Mouse (Mus musculus): ENCODE data around the gene Schip1. TPM values are rescaled to one million over a fixed set of nuclear protein-coding genes. Genes with fewer than 3 reads are reported as not detected.
A peak's percentile ranks its signal among the peaks of the same experiment; 100 is the strongest.

The Schip1 gene
- polyA plus RNA-seq, 1 experiment from 2014 or later = 71.8 TPM

DNA sequence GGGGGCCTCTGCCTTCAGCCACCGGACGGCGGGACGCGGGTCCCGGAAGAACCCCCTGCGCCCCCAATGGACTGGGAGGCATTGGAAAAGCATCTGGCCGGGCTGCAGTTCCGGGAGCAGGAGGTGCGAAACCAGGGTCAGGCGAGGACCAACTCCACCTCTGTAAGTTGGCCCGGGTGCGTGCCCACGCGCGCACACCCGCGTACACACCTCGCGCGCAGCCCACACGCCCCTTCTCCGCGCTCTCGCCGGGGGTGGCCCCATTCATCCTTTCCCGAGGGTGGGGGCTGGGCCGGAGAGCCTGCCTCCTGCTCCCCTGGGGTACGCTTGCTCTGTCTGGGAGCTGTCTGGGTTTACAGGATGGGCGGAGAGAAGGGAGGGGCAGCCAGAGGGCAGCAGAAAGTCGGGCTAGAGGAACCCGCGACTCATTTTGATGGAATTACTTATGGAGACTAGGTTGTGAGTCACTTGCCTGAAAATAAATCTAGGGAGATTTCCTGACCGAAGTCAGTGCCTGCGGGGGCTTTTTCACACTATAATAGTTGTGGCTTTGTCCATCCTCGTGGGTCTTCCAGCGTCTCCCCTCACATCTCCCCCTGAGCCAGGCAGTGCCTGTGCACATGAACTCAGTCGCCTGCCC is 430.6 kb downstream of the Schip1 start:
- ATAC-seq (replicated peaks; ENCODE audit: low FRiP score, low read depth) = peak; percentile 18
- Histone ChIP-seq H3K27me3 (ENCODE audit: insufficient read depth, low read length) (no peaks in the 10 kb centered on the region), H3K4me2 (ENCODE audit: low read length) (peak overlapping the region; percentile 99), H3K9ac (ENCODE audit: low read depth, low read length) (peak overlapping the region; percentile 83), H3K4me1 (replicated peaks; ENCODE audit: insufficient read depth, low read length) (peaks cover 7% of the 10 kb centered on the region), H3K27ac (peak overlapping the region; percentile 97), H3K4me3 (replicated peaks; ENCODE audit: low read depth, low read length) (peak overlapping the region; percentile 84), H3K36me3 (ENCODE audit: insufficient read depth, low read length) (no peaks in the 10 kb centered on the region), H3K9me3 (replicated peaks; ENCODE audit: low read length) (no peaks in the 10 kb centered on the region)
- peak; percentile 71 for DNase-seq (ENCODE audit: low spot score)
- whole genome bisulfite sequencing = under 1% methylated on average over 38 of the region's 38 CpGs
- TF ChIP-seq CTCF (IDR thresholded peaks at IDR 0.05; ENCODE audit: low read depth) = peak; percentile 25

DNA sequence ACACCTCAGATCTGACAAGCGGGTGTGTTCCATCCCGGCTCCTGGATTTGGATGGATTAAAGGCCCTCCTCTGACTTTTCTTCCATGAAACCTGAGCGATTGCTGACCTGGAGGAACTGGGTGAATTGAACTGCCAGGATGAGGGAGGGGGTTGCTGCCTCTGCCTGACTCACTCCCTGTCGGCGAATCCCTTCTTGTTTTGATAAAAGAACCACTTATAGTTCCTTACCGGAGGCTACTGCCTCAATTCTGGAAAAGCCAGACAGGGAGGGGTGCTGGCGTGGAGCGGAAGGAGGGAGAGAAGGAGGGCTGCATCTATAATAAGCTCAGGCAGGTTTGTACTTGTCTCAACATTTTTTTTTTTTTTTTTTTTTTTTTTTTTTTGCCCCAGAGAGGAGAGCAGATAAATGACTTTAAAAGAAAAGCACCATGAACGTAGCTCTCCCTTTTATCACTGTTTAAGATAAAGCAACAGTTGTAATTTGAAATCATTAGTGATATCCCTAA is 431.2 kb downstream of the Schip1 start:
- Histone ChIP-seq H3K36me3 (ENCODE audit: insufficient read depth, low read length) (no peaks in the 10 kb centered on the region), H3K27ac (peak overlapping the region; percentile 97; the same call in 1 of the 2 replicates), H3K4me2 (ENCODE audit: low read length) (peak overlapping the region; percentile 99), H3K9ac (ENCODE audit: low read depth, low read length) (peak overlapping the region; percentile 83; the same call in 1 of the 2 replicates), H3K9me3 (replicated peaks; ENCODE audit: low read length) (no peaks in the 10 kb centered on the region), H3K4me3 (replicated peaks; ENCODE audit: low read depth, low read length) (peak overlapping the region; percentile 84), H3K4me1 (replicated peaks; ENCODE audit: insufficient read depth, low read length) (peaks cover 7% of the 10 kb centered on the region), H3K27me3 (ENCODE audit: insufficient read depth, low read length) (no peaks in the 10 kb centered on the region)
- 3% methylated on average over 9 of the region's 9 CpGs for WGBS
- DNase-seq (ENCODE audit: low spot score) = peak; percentile 58
- TF ChIP-seq CTCF (IDR thresholded peaks at IDR 0.05; ENCODE audit: low read depth) = no peak; the same call in 1 of the 2 replicates
- ATAC-seq (replicated peaks; ENCODE audit: low FRiP score, low read depth) = no peak

DNA sequence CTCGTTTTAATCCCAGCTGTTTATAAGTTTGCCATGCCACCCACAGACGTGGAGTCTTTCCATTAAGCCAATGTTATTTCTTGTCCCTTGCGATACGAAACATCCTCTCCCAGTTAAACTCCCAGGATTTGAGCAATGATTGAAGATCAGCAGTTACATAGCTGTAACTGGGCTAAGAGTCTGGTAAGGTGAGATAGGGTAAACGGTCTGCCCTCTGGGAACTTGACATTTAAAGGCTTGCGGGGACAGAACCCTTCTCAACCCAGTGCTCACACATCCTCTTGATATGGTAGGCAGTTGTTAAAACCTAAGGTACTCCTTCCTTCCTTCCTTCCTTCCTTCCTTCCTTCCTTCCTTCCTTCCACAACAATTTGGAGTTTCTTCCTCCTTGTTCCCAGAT is 431.9 kb downstream of the Schip1 start:
- H3K4me3 ChIP-seq (replicated peaks; ENCODE audit: low read depth, low read length) = no peak overlapping the region
- no peak for ATAC-seq (replicated peaks; ENCODE audit: low FRiP score, low read depth)
- H3K27ac ChIP-seq = no peak overlapping the region
- DNase-seq (ENCODE audit: low spot score) = no peak
- TF ChIP-seq CTCF (IDR thresholded peaks at IDR 0.05; ENCODE audit: low read depth) = no peak
- no peaks in the 10 kb centered on the region for H3K36me3 ChIP-seq (ENCODE audit: insufficient read depth, low read length)
- no peaks in the 10 kb centered on the region for H3K27me3 ChIP-seq (ENCODE audit: insufficient read depth, low read length)
- WGBS = 40% methylated on average over 6 of the region's 6 CpGs
- H3K9me3 ChIP-seq (replicated peaks; ENCODE audit: low read length) = no peaks in the 10 kb centered on the region
- H3K4me1 ChIP-seq (replicated peaks; ENCODE audit: insufficient read depth, low read length) = peaks cover 7% of the 10 kb centered on the region
- peak overlapping the region; percentile 99 for H3K4me2 ChIP-seq (ENCODE audit: low read length)
- H3K9ac ChIP-seq (ENCODE audit: low read depth, low read length) = no peak overlapping the region

DNA sequence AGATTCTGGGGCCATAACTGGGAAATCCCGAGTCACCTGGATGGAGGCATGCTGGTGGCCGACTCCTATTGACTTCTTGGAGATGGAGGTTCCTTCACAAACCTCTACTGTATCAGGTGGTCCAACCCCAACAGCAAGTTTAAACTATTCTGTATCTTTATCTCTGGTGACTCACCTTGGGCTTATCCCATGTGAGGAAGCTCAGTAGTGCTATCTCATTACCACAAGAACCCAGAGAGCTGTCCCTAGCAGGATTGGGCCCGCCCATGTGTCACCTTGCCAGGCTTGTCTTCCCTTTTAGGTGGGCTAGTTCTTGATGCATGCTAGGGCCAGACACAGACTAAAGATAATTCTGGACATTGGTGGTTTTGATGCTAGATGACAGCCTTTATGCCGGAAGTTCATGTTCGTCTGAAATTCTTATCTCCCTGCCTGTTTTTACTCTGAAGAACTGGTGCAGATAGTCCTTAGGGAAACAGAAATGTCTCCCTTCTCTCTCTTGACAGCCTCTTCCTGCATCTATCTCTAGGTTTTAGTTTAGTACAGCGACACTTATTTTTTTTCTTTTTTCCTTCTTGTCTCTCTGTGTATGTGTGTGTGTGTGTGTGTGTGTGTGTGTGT is 435.0 kb downstream of the Schip1 start:
- H3K27me3 ChIP-seq (ENCODE audit: insufficient read depth, low read length) = no peaks in the 10 kb centered on the region
- H3K4me1 ChIP-seq (replicated peaks; ENCODE audit: insufficient read depth, low read length) = no peaks in the 10 kb centered on the region; the same call in 1 of the 2 replicates
- WGBS = 89% methylated on average over 6 of the region's 6 CpGs
- no peak overlapping the region for H3K9ac ChIP-seq (ENCODE audit: low read depth, low read length)
- DNase-seq (ENCODE audit: low spot score) = no peak
- no peak overlapping the region for H3K4me3 ChIP-seq (replicated peaks; ENCODE audit: low read depth, low read length)
- no peak for ATAC-seq (replicated peaks; ENCODE audit: low FRiP score, low read depth)
- H3K4me2 ChIP-seq (ENCODE audit: low read length) = no peak overlapping the region
- H3K27ac ChIP-seq = no peak overlapping the region
- TF ChIP-seq CTCF (IDR thresholded peaks at IDR 0.05; ENCODE audit: low read depth) = no peak
- no peaks in the 10 kb centered on the region for H3K9me3 ChIP-seq (replicated peaks; ENCODE audit: low read length)
- no peaks in the 10 kb centered on the region for H3K36me3 ChIP-seq (ENCODE audit: insufficient read depth, low read length)

DNA sequence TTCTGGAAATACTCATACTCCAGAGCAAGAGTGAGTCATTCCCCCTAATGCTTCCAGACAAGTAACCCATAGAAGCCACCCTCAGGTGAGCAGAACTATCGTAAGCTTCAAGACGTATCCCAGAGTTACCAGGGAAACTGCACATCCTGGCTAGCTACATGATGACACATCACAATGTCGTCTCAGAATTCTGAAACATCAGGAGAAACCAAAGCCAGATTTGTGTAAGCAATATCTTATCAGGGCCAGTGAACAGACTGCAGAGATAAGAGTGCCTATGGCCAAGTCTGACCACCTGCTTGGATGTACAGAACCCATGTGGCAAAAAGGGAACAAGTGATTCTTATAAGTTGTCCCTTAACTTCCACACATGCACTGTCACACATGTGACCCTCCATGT is 440.2 kb downstream of the Schip1 start:
- no peaks in the 10 kb centered on the region for H3K9me3 ChIP-seq (replicated peaks; ENCODE audit: low read length)
- H3K36me3 ChIP-seq (ENCODE audit: insufficient read depth, low read length) = no peaks in the 10 kb centered on the region
- H3K4me2 ChIP-seq (ENCODE audit: low read length) = no peak overlapping the region
- ATAC-seq (replicated peaks; ENCODE audit: low FRiP score, low read depth) (no peak), DNase-seq (ENCODE audit: low spot score) (no peak)
- 86% methylated on average over 3 of the region's 3 CpGs for WGBS
- no peak overlapping the region for H3K4me3 ChIP-seq (replicated peaks; ENCODE audit: low read depth, low read length)
- H3K4me1 ChIP-seq (replicated peaks; ENCODE audit: insufficient read depth, low read length) = 0 out of 2 replicates have a peak, but pooled peaks cover 5% of the 10 kb centered on the region
- H3K27ac ChIP-seq = no peak overlapping the region
- H3K9ac ChIP-seq (ENCODE audit: low read depth, low read length) = no peak overlapping the region
- no peaks in the 10 kb centered on the region for H3K27me3 ChIP-seq (ENCODE audit: insufficient read depth, low read length)
- TF ChIP-seq CTCF (IDR thresholded peaks at IDR 0.05; ENCODE audit: low read depth) = no peak

DNA sequence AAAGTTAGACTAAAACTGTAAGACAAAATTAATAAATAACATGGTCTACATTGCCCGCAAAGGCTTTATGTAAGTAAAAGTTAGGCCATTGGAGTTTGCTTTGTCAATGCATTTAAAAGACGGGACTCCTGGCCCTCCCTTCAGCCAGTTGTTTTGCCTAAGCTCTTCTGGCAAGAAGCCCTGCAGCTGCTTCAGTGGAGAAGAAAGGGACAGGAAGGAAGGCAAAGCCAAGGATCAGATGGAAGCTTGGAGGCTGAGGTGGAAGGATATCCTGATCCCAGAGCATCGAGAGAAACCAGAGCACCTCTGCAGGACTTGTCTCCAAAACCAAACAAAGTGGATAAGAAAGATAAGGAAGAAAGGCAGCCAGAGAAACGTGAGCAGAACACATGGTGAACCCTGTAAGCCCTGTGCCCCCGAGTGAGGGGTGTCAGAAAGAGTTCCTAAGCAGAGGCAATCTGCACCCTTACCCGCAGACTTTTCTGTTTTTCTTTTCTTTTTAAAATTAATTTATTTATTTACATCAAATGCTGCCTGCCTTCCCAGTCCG is 442.2 kb downstream of the Schip1 start:
- Histone ChIP-seq H3K36me3 (ENCODE audit: insufficient read depth, low read length) (no peaks in the 10 kb centered on the region), H3K9me3 (replicated peaks; ENCODE audit: low read length) (no peaks in the 10 kb centered on the region), H3K4me3 (replicated peaks; ENCODE audit: low read depth, low read length) (no peak overlapping the region), H3K9ac (ENCODE audit: low read depth, low read length) (no peak overlapping the region), H3K4me1 (replicated peaks; ENCODE audit: insufficient read depth, low read length) (0 out of 2 replicates have a peak, but pooled peaks cover 5% of the 10 kb centered on the region), H3K4me2 (ENCODE audit: low read length) (no peak overlapping the region), H3K27ac (peak overlapping the region; percentile 54), H3K27me3 (ENCODE audit: insufficient read depth, low read length) (no peaks in the 10 kb centered on the region)
- WGBS = 52% methylated on average over 7 of the region's 7 CpGs
- no peak for ATAC-seq (replicated peaks; ENCODE audit: low FRiP score, low read depth)
- DNase-seq (ENCODE audit: low spot score) = peak; percentile 70
- no peak for TF ChIP-seq CTCF (IDR thresholded peaks at IDR 0.05; ENCODE audit: low read depth)
